Mouse (Mus musculus) heart, embryonic 16.5 days (tissue): Measurements from ENCODE around the gene Ckm. TPM values are rescaled to one million over a fixed set of nuclear protein-coding genes. Genes with fewer than 3 reads are reported as not detected.

Experiments used
- ATAC-seq: fragments of 200-750 bp; cut with Nextera tagmentation; replicated peaks from 2 replicates; pipeline ENCODE4 v1.8.0; 2017; ENCODE audit warnings: moderate number of reproducible peaks; ENCODE audit not compliant: insufficient read depth, low FRiP score; ENCODE audit errors: extremely low read depth
- H3K27ac ChIP-seq: fragments of 300-500 bp; sonication (generic); 2 replicates; pipeline ENCODE4 v1.5.1; 2014; ENCODE audit warnings: mild to moderate bottlenecking, low read length, control low read depth, moderate library complexity
- H3K27me3 ChIP-seq: fragments of 300-500 bp; sonication (generic); 2 replicates; pipeline ENCODE4 v1.6.1; 2014; ENCODE audit warnings: low read length, mixed read lengths; ENCODE audit not compliant: control insufficient read depth, insufficient read depth
- H3K36me3 ChIP-seq: fragments of 300-500 bp; sonication (generic); 2 replicates; pipeline ENCODE4 v1.6.1; 2014; ENCODE audit not compliant: control insufficient read depth, insufficient read depth
- H3K4me1 ChIP-seq: fragments of 300-500 bp; sonication (generic); 2 replicates; pipeline ENCODE4 v1.6.1; 2014; ENCODE audit warnings: low read length, mixed read lengths; ENCODE audit not compliant: control insufficient read depth, insufficient read depth
- H3K4me2 ChIP-seq: fragments of 300-500 bp; sonication (generic); 2 replicates; pipeline ENCODE4 v1.6.1; 2014; ENCODE audit warnings: low read depth, mild to moderate bottlenecking, control low read depth, low read length
- H3K4me3 ChIP-seq: fragments of 300-500 bp; sonication (generic); 2 replicates; pipeline ENCODE4 v1.5.1; 2014; ENCODE audit warnings: mild to moderate bottlenecking, control low read depth, low read length
- H3K9ac ChIP-seq: fragments of 300-500 bp; sonication (generic); 2 replicates; pipeline ENCODE4 v1.6.1; 2014; ENCODE audit warnings: low read length, control low read depth
- H3K9me3 ChIP-seq: fragments of 300-500 bp; sonication (generic); replicated peaks from 2 replicates; pipeline ENCODE4 v1.6.1; 2016; ENCODE audit warnings: low read length; ENCODE audit not compliant: control insufficient read depth
- WGBS: fragments of 180-500 bp; shearing (Covaris S2); extraction: QIAGEN DNeasy Blood & Tissue Kit; methylation state at CpG from one replicate; pipeline ENCODE4 v1.1.7; 2014; 5-methylcytosine and 5-hydroxymethylcytosine counted together
- polyA plus RNA-seq: library from polyadenylated mRNA; unstranded; fragments of >200 nt; fragmentation: Nextera tagmentation; extraction: Ambion mirVana; gene quantifications from 2 replicates; pipeline ENCODE4 v1.2.1, GENCODE M21; 2015

The Ckm gene
- polyA plus RNA-seq, 1 experiment from 2014 or later, result 3,117 TPM

- H3K27me3 ChIP-seq, result peaks cover 10% of the 10 kb centered on the region
These were observed 16.5 kb downstream of the Ckm start for GRCm38 (mm10) chr7:19420821-19421636.

GRCm38 (mm10) chr7:19423083-19423482, 18.5 kb downstream of the Ckm start:
- H3K4me3 ChIP-seq, result no peak overlapping the region
- no peak for ATAC-seq
- no peaks in the 10 kb centered on the region for H3K9me3 ChIP-seq
- H3K27me3 ChIP-seq, result peaks cover 10% of the 10 kb centered on the region
- 87% methylated on average over 3 of the region's 3 CpGs for WGBS
- no peak overlapping the region for H3K27ac ChIP-seq
- no peak overlapping the region for H3K4me2 ChIP-seq
- peaks cover 27% of the 10 kb centered on the region for H3K36me3 ChIP-seq
- no peak overlapping the region for H3K9ac ChIP-seq
- H3K4me1 ChIP-seq, result peaks cover 13% of the 10 kb centered on the region

More at GRCm38 (mm10) chr7:19420821-19421636, 16.5 kb downstream of the Ckm start:
- peak overlapping the region; percentile 40 for H3K4me3 ChIP-seq
- no peaks in the 10 kb centered on the region for H3K9me3 ChIP-seq
- peaks cover 22% of the 10 kb centered on the region for H3K36me3 ChIP-seq
- H3K4me2 ChIP-seq, result peak overlapping the region; percentile 62
- no peak overlapping the region for H3K27ac ChIP-seq
- WGBS, result 13% methylated on average over 43 of the region's 43 CpGs
- H3K4me1 ChIP-seq, result peaks cover 17% of the 10 kb centered on the region
- peak; percentile 89 for ATAC-seq
- no peak overlapping the region for H3K9ac ChIP-seq

DNA sequence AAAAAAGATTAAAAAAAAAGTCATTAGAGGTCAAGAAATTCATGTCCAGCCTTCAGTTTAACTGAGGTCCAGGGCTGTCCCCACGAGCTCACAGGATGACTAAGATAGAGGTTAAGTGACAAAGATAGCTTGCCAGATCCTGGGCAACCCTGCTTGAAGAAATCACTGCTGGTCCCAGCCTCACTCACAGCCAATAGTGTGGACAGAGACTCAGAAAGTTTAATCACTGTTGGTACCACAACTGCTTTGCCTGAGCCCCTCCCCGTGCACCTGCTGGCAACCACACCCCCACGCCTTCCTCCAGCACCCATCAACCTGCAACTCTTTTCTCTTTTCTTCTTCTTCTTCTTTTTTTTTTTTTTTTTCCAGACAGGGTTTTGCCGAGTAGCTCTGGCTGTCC, 19.5 kb downstream of the Ckm start:
- Histone ChIP-seq H3K4me3 (no peak overlapping the region), H3K36me3 (peaks cover 35% of the 10 kb centered on the region), H3K27me3 (peaks cover 10% of the 10 kb centered on the region), H3K9ac (no peak overlapping the region), H3K4me2 (no peak overlapping the region), H3K27ac (no peak overlapping the region), H3K4me1 (peaks cover 13% of the 10 kb centered on the region), H3K9me3 (no peaks in the 10 kb centered on the region)
- WGBS, result 51% methylated on average over 4 of the region's 4 CpGs
- no peak for ATAC-seq

- H3K9ac ChIP-seq, result no peak overlapping the region
- no peaks in the 10 kb centered on the region for H3K27me3 ChIP-seq
- 77% methylated on average over 6 of the region's 6 CpGs for WGBS
- no peaks in the 10 kb centered on the region for H3K9me3 ChIP-seq
- ATAC-seq, result no peak
- H3K4me1 ChIP-seq, result 0 out of 2 replicates have a peak, but pooled peaks cover 2% of the 10 kb centered on the region
- no peak overlapping the region for H3K4me3 ChIP-seq
- H3K36me3 ChIP-seq, result peaks cover 55% of the 10 kb centered on the region
- no peak overlapping the region for H3K27ac ChIP-seq
- H3K4me2 ChIP-seq, result no peak overlapping the region
These were observed 21.8 kb downstream of the Ckm start for GRCm38 (mm10) chr7:19426349-19426748.

GRCm38 (mm10) chr7:19426888-19427287, 22.3 kb downstream of the Ckm start:
- Histone ChIP-seq H3K9me3 (no peaks in the 10 kb centered on the region), H3K27me3 (no peaks in the 10 kb centered on the region), H3K9ac (no peak overlapping the region), H3K4me2 (no peak overlapping the region), H3K27ac (no peak overlapping the region), H3K4me1 (no peaks in the 10 kb centered on the region), H3K4me3 (no peak overlapping the region), H3K36me3 (peaks cover 61% of the 10 kb centered on the region)
- ATAC-seq, result no peak
- WGBS, result 86% methylated on average over 6 of the region's 6 CpGs

GRCm38 (mm10) chr7:19427999-19428650, 23.5 kb downstream of the Ckm start:
- Histone ChIP-seq H3K4me2 (no peak overlapping the region), H3K4me1 (no peaks in the 10 kb centered on the region), H3K27me3 (no peaks in the 10 kb centered on the region), H3K36me3 (peaks cover 65% of the 10 kb centered on the region), H3K9me3 (0 out of 2 replicates have a peak, but pooled peaks cover 5% of the 10 kb centered on the region), H3K9ac (no peak overlapping the region), H3K27ac (no peak overlapping the region), H3K4me3 (no peak overlapping the region)
- ATAC-seq, result no peak
- 78% methylated on average over 15 of the region's 15 CpGs for WGBS

- Histone ChIP-seq H3K9ac (no peak overlapping the region), H3K9me3 (0 out of 2 replicates have a peak, but pooled peaks cover 5% of the 10 kb centered on the region), H3K27ac (no peak overlapping the region), H3K36me3 (peaks cover 81% of the 10 kb centered on the region), H3K4me1 (no peaks in the 10 kb centered on the region), H3K4me2 (no peak overlapping the region), H3K4me3 (no peak overlapping the region), H3K27me3 (no peaks in the 10 kb centered on the region)
- WGBS, result 74% methylated on average over 8 of the region's 8 CpGs
- no peak for ATAC-seq
These were observed 25.1 kb downstream of the Ckm start for GRCm38 (mm10) chr7:19429726-19430125.

DNA sequence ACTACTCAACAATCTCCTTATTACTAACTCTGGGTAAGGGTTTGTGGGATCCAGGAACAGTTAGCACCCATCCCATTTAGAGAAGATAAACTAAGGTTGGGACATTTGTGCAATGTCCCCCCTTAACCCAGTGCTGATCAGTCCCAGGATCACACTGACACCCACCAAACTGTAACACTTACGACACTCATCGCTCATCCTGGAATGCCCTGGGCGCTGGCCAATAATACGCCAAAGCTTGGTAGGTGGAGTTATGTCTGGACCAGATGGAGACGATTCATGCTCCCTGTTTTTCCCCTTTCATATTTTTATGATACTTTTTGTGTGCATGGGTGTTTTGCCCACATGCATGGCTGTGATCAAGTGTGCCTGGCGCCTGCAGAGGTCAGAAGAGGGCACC, 25.8 kb downstream of the Ckm start:
- WGBS, result 81% methylated on average over 6 of the region's 6 CpGs
- no peak overlapping the region for H3K4me2 ChIP-seq
- no peak overlapping the region for H3K4me3 ChIP-seq
- ATAC-seq, result no peak
- H3K27ac ChIP-seq, result no peak overlapping the region
- H3K27me3 ChIP-seq, result no peaks in the 10 kb centered on the region
- H3K36me3 ChIP-seq, result peaks cover 84% of the 10 kb centered on the region
- 0 out of 2 replicates have a peak, but pooled peaks cover 5% of the 10 kb centered on the region for H3K9me3 ChIP-seq
- no peak overlapping the region for H3K9ac ChIP-seq
- no peaks in the 10 kb centered on the region for H3K4me1 ChIP-seq

- 98% methylated on average over 2 of the region's 2 CpGs for WGBS
- Histone ChIP-seq H3K4me1 (no peaks in the 10 kb centered on the region), H3K9me3 (0 out of 2 replicates have a peak, but pooled peaks cover 5% of the 10 kb centered on the region), H3K9ac (no peak overlapping the region), H3K36me3 (peaks cover 86% of the 10 kb centered on the region), H3K27ac (no peak overlapping the region), H3K4me2 (no peak overlapping the region), H3K27me3 (no peaks in the 10 kb centered on the region), H3K4me3 (no peak overlapping the region)
- ATAC-seq, result no peak
These were observed 27.9 kb downstream of the Ckm start for GRCm38 (mm10) chr7:19432475-19432874.
